Mouse (Mus musculus) myocyte (in vitro differentiated cells): ENCODE measurements at regions not wholly inside any gene's neighbourhood (a gene's known extent, or its start where the extent isn't known, plus 50 kb on each side); places are given as distances from the start of the nearest gene placed in this dataset.

ENCODE experiments used
- H3K27me3 ChIP-seq: one replicate; pipeline ENCODE4 v1.6.1; 2011; ENCODE audit not compliant: control insufficient read depth, insufficient read depth, insufficient read length
- H3K36me3 ChIP-seq: one replicate; pipeline ENCODE4 v1.6.1; 2011; ENCODE audit not compliant: control insufficient read depth, insufficient read depth
- H3K4me2 ChIP-seq: one replicate; pipeline ENCODE4 v1.6.1; 2011; ENCODE audit warnings: low read depth, control low read depth
- H3K4me3 ChIP-seq: one replicate; pipeline ENCODE4 v1.5.1; 2011; ENCODE audit warnings: mild to moderate bottlenecking, control low read depth, moderate library complexity
- H3K79me2 ChIP-seq: one replicate; pipeline ENCODE4 v1.6.1; 2011; ENCODE audit not compliant: control insufficient read depth, insufficient read depth
- H3ac ChIP-seq: one replicate; pipeline ENCODE4 v1.6.1; 2011; ENCODE audit not compliant: control insufficient read depth, insufficient read length
- CEBPB ChIP-seq: IDR thresholded peaks from 2 replicates; pipeline ENCODE4 v1.6.1; 2011; ENCODE audit warnings: mild to moderate bottlenecking, moderate library complexity; ENCODE audit not compliant: poor library complexity, insufficient read depth, severe bottlenecking
- E2F4 ChIP-seq: IDR thresholded peaks from one replicate; pipeline ENCODE4 v1.6.1; 2011; ENCODE audit warnings: mild to moderate bottlenecking, control low read depth, moderate library complexity; ENCODE audit not compliant: insufficient read depth
- MAX ChIP-seq: IDR thresholded peaks from one replicate; pipeline ENCODE4 v1.6.1; 2011; ENCODE audit warnings: low read depth, mild to moderate bottlenecking, control low read depth
- MYOD1 ChIP-seq, 3 experiments: IDR thresholded peaks; one replicate each; pipeline ENCODE4 v1.6.1; 2011; ENCODE audit warnings: control low read depth in 2 of 3, low read depth in 2 of 3, mild to moderate bottlenecking in 2 of 3, moderate library complexity in 1 of 3; ENCODE audit not compliant: insufficient read length in 2 of 3, control insufficient read depth in 1 of 3
- MYOG ChIP-seq, 3 experiments: IDR thresholded peaks; one replicate each; pipeline ENCODE4 v1.6.1; 2011; ENCODE audit warnings: control low read depth in 2 of 3, low read depth in 2 of 3, mild to moderate bottlenecking in 2 of 3; ENCODE audit not compliant: insufficient read length in 2 of 3, control insufficient read depth in 1 of 3, insufficient read depth in 1 of 3
- POLR2A ChIP-seq: IDR thresholded peaks from one replicate; pipeline ENCODE4 v1.6.1; 2011; ENCODE audit warnings: low read depth, mild to moderate bottlenecking, control low read depth, moderate library complexity; ENCODE audit not compliant: insufficient read length
- POLR2AphosphoS2 ChIP-seq: IDR thresholded peaks from one replicate; pipeline ENCODE4 v1.6.1; 2011; ENCODE audit warnings: low read depth, control low read depth; ENCODE audit not compliant: insufficient read length
- REST ChIP-seq: IDR thresholded peaks from one replicate; pipeline ENCODE4 v1.6.1; 2011; ENCODE audit warnings: mild to moderate bottlenecking, control low read depth, moderate library complexity; ENCODE audit not compliant: insufficient read depth, insufficient read length
- SRF ChIP-seq: IDR thresholded peaks from one replicate; pipeline ENCODE4 v1.6.1; 2011; ENCODE audit warnings: low read depth; ENCODE audit not compliant: control insufficient read depth, insufficient read length
- TCF12 ChIP-seq: IDR thresholded peaks from one replicate; pipeline ENCODE4 v1.6.1; 2011; ENCODE audit warnings: mild to moderate bottlenecking, control low read depth; ENCODE audit not compliant: poor library complexity, insufficient read depth, severe bottlenecking
- TCF3 ChIP-seq: IDR thresholded peaks from one replicate; pipeline ENCODE4 v1.6.1; 2011; ENCODE audit warnings: low read depth, control low read depth; ENCODE audit not compliant: insufficient read length
- USF1 ChIP-seq: IDR thresholded peaks from one replicate; pipeline ENCODE4 v1.6.1; 2011; ENCODE audit warnings: low read depth, mild to moderate bottlenecking, control low read depth, moderate library complexity

DNA sequence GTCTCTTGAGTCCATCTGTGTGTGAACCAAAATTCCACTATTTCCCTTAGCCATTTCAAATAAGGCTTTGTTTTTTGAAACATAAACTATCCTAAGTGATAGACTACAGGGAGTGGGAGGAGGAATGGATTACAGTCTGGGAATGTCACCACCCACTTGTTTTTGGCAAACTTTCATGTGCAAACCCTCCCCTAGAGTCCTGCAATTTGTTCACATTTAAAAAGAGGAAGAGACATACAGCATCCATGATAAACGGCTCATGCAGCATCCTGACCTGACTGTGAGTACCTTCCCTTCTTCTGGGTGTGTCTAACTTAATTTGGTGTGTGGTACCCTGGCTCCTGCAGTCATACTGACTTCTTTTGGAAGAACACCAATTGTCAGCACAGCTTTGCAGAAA is 157.6 kb downstream of the Klf7 start:
- H3K4me2 ChIP-seq = no peak overlapping the region
- no peak overlapping the region for H3ac ChIP-seq
- H3K4me3 ChIP-seq = no peak overlapping the region
- H3K36me3 ChIP-seq = no peaks in the 10 kb centered on the region
- no peaks in the 10 kb centered on the region for H3K27me3 ChIP-seq
- TF ChIP-seq E2F4 (no peak), SRF (no peak), MYOD1 (IDR thresholded peaks at IDR 0.05; ENCODE audit: control insufficient read depth in 1 of 3, insufficient read length in 2 of 3, low read depth in 2 of 3) (no peak), USF1 (no peak), MAX (no peak), CEBPB (no peak), TCF3 (no peak), POLR2AphosphoS2 (no peak), TCF12 (no peak)
- H3K79me2 ChIP-seq = no peaks in the 10 kb centered on the region

DNA sequence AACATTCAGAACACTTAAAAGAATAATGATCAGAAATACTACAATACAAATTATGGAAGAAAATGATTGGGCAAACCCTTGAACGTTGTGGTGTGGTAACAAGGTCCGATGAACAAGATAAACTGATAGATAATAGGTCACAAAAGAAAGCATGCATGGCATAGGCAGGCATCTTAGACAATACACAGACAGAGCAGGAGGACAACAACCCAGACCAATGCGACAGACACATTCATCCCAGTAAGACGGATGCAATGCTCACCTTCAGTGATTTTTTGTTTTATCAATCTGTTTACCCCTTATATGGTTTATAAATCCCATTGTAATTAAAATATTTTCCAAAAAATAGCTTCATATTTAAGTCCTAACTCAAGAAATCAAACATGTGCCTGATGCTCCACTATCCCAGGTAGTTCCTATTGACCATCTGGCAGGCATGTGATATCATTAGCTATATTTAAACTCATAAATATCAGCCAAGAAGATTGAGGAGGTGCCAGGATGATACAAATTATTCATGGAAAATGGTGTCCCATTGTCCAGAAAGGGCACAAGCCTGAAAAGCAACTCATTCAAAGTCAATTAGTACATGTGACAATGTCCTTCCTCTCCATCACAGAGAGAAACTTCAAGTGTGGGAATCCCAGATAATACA is 166.3 kb downstream of the Klf7 start:
- Histone ChIP-seq H3ac (no peak overlapping the region), H3K4me3 (no peak overlapping the region), H3K36me3 (no peaks in the 10 kb centered on the region), H3K79me2 (no peaks in the 10 kb centered on the region), H3K27me3 (no peaks in the 10 kb centered on the region), H3K4me2 (no peak overlapping the region)
- no peak for TF ChIP-seq E2F4
- no peak for TF ChIP-seq TCF3
- TF ChIP-seq TCF12 = no peak
- no peak for TF ChIP-seq MAX
- no peak for TF ChIP-seq MYOD1 (IDR thresholded peaks at IDR 0.05; ENCODE audit: control insufficient read depth in 1 of 3, insufficient read length in 2 of 3, low read depth in 2 of 3)
- no peak for TF ChIP-seq SRF
- TF ChIP-seq POLR2A = no peak
- TF ChIP-seq USF1 = no peak
- TF ChIP-seq REST = no peak
- no peak for TF ChIP-seq POLR2AphosphoS2
- TF ChIP-seq CEBPB = no peak
- no peak for TF ChIP-seq MYOG (IDR thresholded peaks at IDR 0.05; ENCODE audit: control insufficient read depth in 1 of 3, insufficient read depth in 1 of 3, insufficient read length in 2 of 3, low read depth in 2 of 3)

DNA sequence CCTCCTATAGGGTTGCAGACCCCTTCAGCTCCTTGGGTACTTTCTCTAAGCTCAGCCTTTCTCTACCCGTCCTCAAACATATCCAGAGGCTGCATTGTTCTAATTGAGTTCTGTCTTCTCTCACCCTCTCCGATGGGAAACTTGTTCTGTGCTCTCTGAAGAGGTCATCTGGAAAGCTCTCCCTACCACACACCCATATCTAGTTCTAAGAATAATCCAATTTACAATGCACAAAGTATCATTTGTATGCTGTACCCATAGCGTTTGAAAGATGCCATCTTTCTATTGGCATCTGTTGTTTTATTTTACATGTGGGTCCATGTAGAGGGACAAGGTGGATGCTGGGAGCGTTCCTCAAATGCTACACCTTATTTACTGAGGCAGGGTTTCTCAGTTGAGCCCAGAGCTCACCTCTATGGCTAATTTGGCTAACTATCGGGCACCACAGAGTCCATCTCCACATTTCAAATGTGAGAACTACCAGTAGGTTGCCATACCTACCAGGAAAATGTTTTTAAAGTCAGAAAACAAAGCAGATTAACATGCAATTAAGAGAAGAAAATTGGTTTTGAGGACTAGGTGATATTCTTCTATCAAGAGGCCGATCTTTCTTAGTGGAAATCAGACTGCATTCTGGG is 167.1 kb downstream of the Klf7 start:
- Histone ChIP-seq H3K79me2 (no peaks in the 10 kb centered on the region), H3K36me3 (no peaks in the 10 kb centered on the region), H3K4me2 (no peak overlapping the region), H3ac (no peak overlapping the region), H3K27me3 (peaks cover 3% of the 10 kb centered on the region), H3K4me3 (no peak overlapping the region)
- TF ChIP-seq MYOG (IDR thresholded peaks at IDR 0.05; ENCODE audit: control insufficient read depth in 1 of 3, insufficient read depth in 1 of 3, insufficient read length in 2 of 3, low read depth in 2 of 3) (no peak), SRF (no peak), E2F4 (no peak), MAX (no peak), TCF3 (no peak), POLR2A (no peak), TCF12 (no peak), USF1 (no peak), CEBPB (no peak), REST (no peak), POLR2AphosphoS2 (no peak), MYOD1 (IDR thresholded peaks at IDR 0.05; ENCODE audit: control insufficient read depth in 1 of 3, insufficient read length in 2 of 3, low read depth in 2 of 3) (no peak)

DNA sequence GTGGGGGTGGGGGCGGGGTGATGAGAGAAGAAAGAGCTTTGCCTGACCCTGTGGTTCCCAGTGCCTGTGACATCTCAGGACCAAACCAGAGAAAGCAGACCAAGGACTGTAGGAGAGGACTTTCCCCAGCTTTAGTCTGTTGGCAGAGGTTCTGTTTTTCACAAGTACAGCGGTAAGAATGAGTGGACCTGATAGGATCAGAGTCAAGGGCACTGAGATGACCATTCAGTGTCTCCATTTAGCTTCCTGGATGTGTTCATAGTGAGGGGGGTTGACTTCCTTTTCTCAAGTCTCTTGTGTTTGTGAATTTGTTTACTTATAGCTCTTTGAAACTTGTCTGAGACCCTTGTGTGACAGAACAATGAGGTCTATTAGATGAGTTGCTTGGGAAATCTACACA is 167.9 kb downstream of the Klf7 start:
- H3ac ChIP-seq = no peak overlapping the region
- H3K4me2 ChIP-seq = no peak overlapping the region
- H3K36me3 ChIP-seq = no peaks in the 10 kb centered on the region
- H3K4me3 ChIP-seq = no peak overlapping the region
- peaks cover 3% of the 10 kb centered on the region for H3K27me3 ChIP-seq
- H3K79me2 ChIP-seq = no peaks in the 10 kb centered on the region
- TF ChIP-seq MYOD1 (IDR thresholded peaks at IDR 0.05; ENCODE audit: control insufficient read depth in 1 of 3, insufficient read length in 2 of 3, low read depth in 2 of 3) (no peak), POLR2AphosphoS2 (no peak), POLR2A (no peak), TCF12 (no peak), TCF3 (no peak), REST (no peak), E2F4 (no peak), SRF (no peak), MYOG (IDR thresholded peaks at IDR 0.05; ENCODE audit: control insufficient read depth in 1 of 3, insufficient read depth in 1 of 3, insufficient read length in 2 of 3, low read depth in 2 of 3) (no peak), USF1 (no peak), CEBPB (no peak), MAX (no peak)
